Mouse (Mus musculus) heart, embryonic 11.5 days (tissue): ENCODE results near the gene Pxk. TPM values are rescaled to one million over a fixed set of nuclear protein-coding genes. Genes with fewer than 3 reads are reported as not detected.

Source experiments
- ATAC-seq: fragments of 200-750 bp; cut with Nextera tagmentation; replicated peaks from 2 replicates; pipeline ENCODE4 v1.8.0; 2017; ENCODE audit warnings: moderate library complexity; ENCODE audit not compliant: insufficient number of reproducible peaks, low FRiP score, low TSS enrichment
- H3K27ac ChIP-seq: fragments of 300-500 bp; sonication (generic); 2 replicates; pipeline ENCODE4 v1.5.1; 2014; ENCODE audit warnings: mild to moderate bottlenecking, low read depth, low read length
- H3K27me3 ChIP-seq: fragments of 300-500 bp; sonication (generic); 2 replicates; pipeline ENCODE4 v1.6.1; 2014; ENCODE audit warnings: mild to moderate bottlenecking, low read length, mixed read lengths; ENCODE audit not compliant: control insufficient read depth, insufficient read depth
- H3K36me3 ChIP-seq: fragments of 300-500 bp; sonication (generic); 2 replicates; pipeline ENCODE4 v1.6.1; 2014; ENCODE audit warnings: mild to moderate bottlenecking, low read length, moderate library complexity, mixed read lengths; ENCODE audit not compliant: control insufficient read depth, insufficient read depth
- H3K4me1 ChIP-seq: fragments of 300-500 bp; sonication (generic); 2 replicates; pipeline ENCODE4 v1.6.1; 2014; ENCODE audit warnings: low read length; ENCODE audit not compliant: control insufficient read depth, insufficient read depth
- H3K4me2 ChIP-seq: fragments of 300-500 bp; sonication (generic); 2 replicates; pipeline ENCODE4 v1.6.1; 2014; ENCODE audit warnings: mild to moderate bottlenecking, moderate library complexity
- H3K4me3 ChIP-seq: fragments of 300-500 bp; sonication (generic); 2 replicates; pipeline ENCODE4 v1.5.1; 2014; ENCODE audit warnings: low read depth, low read length
- H3K9ac ChIP-seq: fragments of 300-500 bp; sonication (generic); 2 replicates; pipeline ENCODE4 v1.6.1; 2014; ENCODE audit warnings: mild to moderate bottlenecking, low read depth, low read length, moderate library complexity
- H3K9me3 ChIP-seq: fragments of 300-500 bp; sonication (generic); replicated peaks from 2 replicates; pipeline ENCODE4 v1.6.1; 2016; ENCODE audit warnings: low read length; ENCODE audit not compliant: control insufficient read depth
- WGBS: fragments of 180-500 bp; shearing (Covaris S2); extraction: QIAGEN DNeasy Blood & Tissue Kit; methylation state at CpG from one replicate; pipeline ENCODE4 v1.1.7; 2014; ENCODE audit not compliant: insufficient replicate concordance; 5-methylcytosine and 5-hydroxymethylcytosine counted together
- polyA plus RNA-seq: library from polyadenylated mRNA; unstranded; fragments of >200 nt; fragmentation: Nextera tagmentation; extraction: Ambion mirVana; gene quantifications from 2 replicates; pipeline ENCODE4 v1.2.1, GENCODE M21; 2014

Pxk gene
- polyA plus RNA-seq, 1 experiment from 2014 or later = 26.6 TPM

- H3K9me3 ChIP-seq = 0 out of 2 replicates have a peak, but pooled peaks cover 2% of the 10 kb centered on the region
- no peak overlapping the region for H3K4me2 ChIP-seq
- H3K27me3 ChIP-seq = no peaks in the 10 kb centered on the region
- ATAC-seq = no peak
- 84% methylated on average over 6 of the region's 6 CpGs for WGBS
- no peak overlapping the region for H3K4me3 ChIP-seq
- H3K36me3 ChIP-seq = no peaks in the 10 kb centered on the region
- no peaks in the 10 kb centered on the region for H3K4me1 ChIP-seq
- H3K27ac ChIP-seq = no peak overlapping the region
- H3K9ac ChIP-seq = no peak overlapping the region
Observed at GRCm38 (mm10) chr14:8186278-8187045, 88.5 kb downstream of the Pxk start.

GRCm38 (mm10) chr14:8190556-8190955 is 92.5 kb downstream of the Pxk start:
- H3K27me3 ChIP-seq = no peaks in the 10 kb centered on the region
- no peaks in the 10 kb centered on the region for H3K4me1 ChIP-seq
- no peak overlapping the region for H3K27ac ChIP-seq
- H3K9ac ChIP-seq = no peak overlapping the region
- no peaks in the 10 kb centered on the region for H3K9me3 ChIP-seq
- ATAC-seq = no peak
- H3K36me3 ChIP-seq = no peaks in the 10 kb centered on the region
- no peak overlapping the region for H3K4me3 ChIP-seq
- WGBS = 80% methylated on average over 3 of the region's 3 CpGs
- H3K4me2 ChIP-seq = no peak overlapping the region

GRCm38 (mm10) chr14:8191331-8191965 is 93.4 kb downstream of the Pxk start:
- Histone ChIP-seq H3K4me1 (no peaks in the 10 kb centered on the region), H3K9me3 (no peaks in the 10 kb centered on the region), H3K27ac (no peak overlapping the region), H3K36me3 (no peaks in the 10 kb centered on the region), H3K4me2 (no peak overlapping the region), H3K27me3 (no peaks in the 10 kb centered on the region), H3K4me3 (no peak overlapping the region), H3K9ac (no peak overlapping the region)
- ATAC-seq = no peak
- WGBS = 60% methylated on average over 12 of the region's 12 CpGs

GRCm38 (mm10) chr14:8192727-8193126 is 94.7 kb downstream of the Pxk start:
- Histone ChIP-seq H3K36me3 (no peaks in the 10 kb centered on the region), H3K27ac (no peak overlapping the region), H3K9me3 (no peaks in the 10 kb centered on the region), H3K4me3 (no peak overlapping the region), H3K9ac (no peak overlapping the region), H3K27me3 (no peaks in the 10 kb centered on the region), H3K4me2 (no peak overlapping the region), H3K4me1 (no peaks in the 10 kb centered on the region)
- no peak for ATAC-seq
- 83% methylated on average over 6 of the region's 6 CpGs for WGBS

GRCm38 (mm10) chr14:8200769-8201168 is 102.8 kb downstream of the Pxk start:
- no peaks in the 10 kb centered on the region for H3K27me3 ChIP-seq
- no peak for ATAC-seq
- no peak overlapping the region for H3K4me3 ChIP-seq
- no peaks in the 10 kb centered on the region for H3K36me3 ChIP-seq
- H3K4me1 ChIP-seq = peaks cover 4% of the 10 kb centered on the region; the same call in 1 of the 2 replicates
- H3K27ac ChIP-seq = no peak overlapping the region
- no peak overlapping the region for H3K4me2 ChIP-seq
- no peak overlapping the region for H3K9ac ChIP-seq
- 74% methylated on average over 5 of the region's 5 CpGs for WGBS
- no peaks in the 10 kb centered on the region for H3K9me3 ChIP-seq

GRCm38 (mm10) chr14:8201715-8202114 is 103.7 kb downstream of the Pxk start:
- Histone ChIP-seq H3K9ac (no peak overlapping the region), H3K4me2 (no peak overlapping the region), H3K27ac (no peak overlapping the region), H3K9me3 (no peaks in the 10 kb centered on the region), H3K36me3 (no peaks in the 10 kb centered on the region), H3K4me3 (no peak overlapping the region), H3K4me1 (peaks cover 12% of the 10 kb centered on the region), H3K27me3 (no peaks in the 10 kb centered on the region)
- WGBS = 75% methylated on average over 3 of the region's 3 CpGs
- ATAC-seq = no peak

GRCm38 (mm10) chr14:8206179-8206910 is 108.3 kb downstream of the Pxk start:
- Histone ChIP-seq H3K36me3 (no peaks in the 10 kb centered on the region), H3K4me1 (peaks cover 12% of the 10 kb centered on the region), H3K4me2 (no peak overlapping the region), H3K9ac (no peak overlapping the region), H3K27ac (no peak overlapping the region), H3K4me3 (no peak overlapping the region), H3K9me3 (no peaks in the 10 kb centered on the region), H3K27me3 (no peaks in the 10 kb centered on the region)
- no peak for ATAC-seq
- WGBS = 41% methylated on average over 9 of the region's 9 CpGs

GRCm38 (mm10) chr14:8207105-8207504 is 109.1 kb downstream of the Pxk start:
- WGBS = 27% methylated on average over 5 of the region's 5 CpGs

More at GRCm38 (mm10) chr14:8207105-8207504, 109.1 kb downstream of the Pxk start:
- no peak overlapping the region for H3K27ac ChIP-seq
- peaks cover 12% of the 10 kb centered on the region for H3K4me1 ChIP-seq
- no peaks in the 10 kb centered on the region for H3K36me3 ChIP-seq
- H3K9me3 ChIP-seq = no peaks in the 10 kb centered on the region
- no peak overlapping the region for H3K4me2 ChIP-seq
- ATAC-seq = no peak
- no peak overlapping the region for H3K4me3 ChIP-seq
- H3K27me3 ChIP-seq = no peaks in the 10 kb centered on the region
- H3K9ac ChIP-seq = no peak overlapping the region
